Mouse (Mus musculus) bone marrow macrophage, adult 2 months (primary cell): Measurements from ENCODE around the gene Tcap.

Experiments
- CTCF ChIP-seq: IDR thresholded peaks from 2 replicates; pipeline ENCODE4 v1.5.1; 2012; ENCODE audit warnings: low read depth, mild to moderate bottlenecking, low read length, moderate library complexity
- POLR2A ChIP-seq: IDR thresholded peaks from 2 replicates; pipeline ENCODE4 v1.6.1; 2012; ENCODE audit warnings: mild to moderate bottlenecking, low read depth, low read length, borderline replicate concordance

DNA sequence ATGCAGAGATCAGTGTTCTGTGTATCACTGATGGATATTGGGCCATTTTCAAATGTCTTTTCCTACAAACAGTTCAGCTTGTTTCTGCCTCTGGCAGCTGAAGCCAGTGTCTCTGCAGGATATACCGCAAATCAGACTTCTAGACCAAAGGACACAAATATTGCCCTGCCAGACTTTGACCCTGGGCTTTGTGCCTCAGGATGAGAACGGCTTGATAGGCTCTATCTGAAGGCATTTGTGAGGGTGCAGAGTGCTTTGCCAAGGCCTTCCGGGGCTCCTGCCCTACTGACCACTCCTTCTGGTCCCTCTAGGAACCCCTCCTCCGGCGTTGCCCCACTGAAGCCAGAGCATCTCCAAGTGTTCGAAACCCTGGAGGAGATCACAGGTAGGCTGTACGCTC lies 43.0 kb downstream of the Tcap start:
- TF ChIP-seq CTCF (no peak), POLR2A (no peak)
